Mouse (Mus musculus) kidney, postnatal 36 days (tissue): ENCODE data around the gene Olfr304.
"Not testable (repeated sequence)": the region's sequence is repeated elsewhere in the genome, so short reads cannot be mapped to it uniquely, and the experiment has no call there.

Source experiments
- DNase-seq, 2 experiments: peaks; one replicate each; pipeline ENCODE4 v3.0.0; 2021 to 2022; ENCODE audit warnings: mixed read lengths in 2 of 2

Olfr304 gene

GRCm38 (mm10) chr7:86386558-86386957 is at the start of gene Olfr304:
TSS of gene Olfr304 (minus strand) at chr7:86386658.
- DNase-seq = no peak

DNA sequence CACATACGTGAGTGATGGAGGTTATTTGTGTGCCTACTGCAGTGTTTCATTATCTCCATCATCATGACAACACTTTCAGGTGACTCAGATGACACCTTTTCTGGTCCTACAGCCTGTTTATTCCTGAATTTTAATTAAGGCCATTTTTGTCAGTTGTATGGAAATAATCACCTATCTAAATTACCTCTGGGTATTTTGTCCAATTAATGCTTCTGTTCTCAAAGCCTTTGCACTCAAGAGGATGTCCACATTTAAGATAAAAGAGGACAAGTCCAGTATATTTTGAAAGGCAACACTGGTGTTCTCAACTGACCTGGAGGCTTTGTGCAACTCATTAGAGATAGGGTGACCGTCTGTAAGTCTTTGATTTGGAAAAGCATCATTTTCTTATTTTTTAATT is 17.1 kb upstream of the Olfr304 start, which contains the start of gene Olfr301:
Olfr301 (plus strand) TSS at position 301 of the 400 bp plus-strand sequence.
- DNase-seq = no peak

DNA sequence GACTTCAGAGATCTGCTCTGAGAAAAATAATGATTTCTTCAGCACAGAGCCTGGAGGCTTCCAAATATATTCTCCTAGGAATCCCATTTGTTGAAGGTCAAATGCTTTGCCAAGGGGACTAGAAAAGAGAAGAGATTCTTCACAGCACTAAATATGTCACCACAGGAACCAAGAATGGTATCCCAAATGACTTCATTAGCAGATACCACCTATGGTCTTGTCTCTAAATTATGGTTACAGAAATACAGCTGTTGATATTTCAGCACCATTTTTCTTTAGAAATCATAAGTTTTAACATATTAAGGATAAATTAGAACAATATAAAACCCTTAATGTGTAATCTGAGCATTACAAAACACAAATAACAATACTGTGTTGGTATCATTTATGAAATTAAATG is 11.2 kb upstream of the Olfr304 start, which contains the start of gene Olfr303:
Olfr303 (minus strand) TSS at position 101 of the 400 bp plus-strand sequence.
- no peak for DNase-seq

GRCm38 (mm10) chr7:86385769-86386168 is 689 bp downstream of the Olfr304 start:
- no peak for DNase-seq

DNA sequence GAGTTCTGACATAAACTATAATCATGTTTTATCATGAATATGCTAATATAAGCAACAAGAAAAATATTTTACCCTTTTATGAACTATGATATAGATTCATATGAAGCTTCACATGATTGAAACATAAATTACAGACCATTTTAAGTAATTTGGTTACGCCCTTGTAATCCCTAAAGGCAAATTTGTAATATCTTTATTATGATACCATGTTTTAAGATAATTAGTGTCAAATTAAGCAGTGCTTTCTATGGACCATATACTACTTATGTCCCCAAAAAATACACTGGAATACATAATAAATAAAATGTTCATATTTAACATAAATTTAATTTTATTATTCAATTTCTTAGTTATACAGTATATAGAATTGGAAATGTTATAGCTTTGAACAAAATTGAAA is 19.6 kb downstream of the Olfr304 start, which contains the start of gene Olfr305:
Olfr305 (minus strand) TSS at position 101 of the 400 bp plus-strand sequence.
- no peak for DNase-seq

- not testable (repeated sequence) for DNase-seq
These were observed 40.2 kb downstream of the Olfr304 start for GRCm38 (mm10) chr7:86346296-86346695.

- DNase-seq = no peak
These were observed 42.2 kb downstream of the Olfr304 start for GRCm38 (mm10) chr7:86344253-86344652.

GRCm38 (mm10) chr7:86342881-86343565 is 43.4 kb downstream of the Olfr304 start:
- DNase-seq = no peak

- no peak for DNase-seq
These were observed 49.0 kb downstream of the Olfr304 start, which contains the start of gene Olfr307 for GRCm38 (mm10) chr7:86337486-86337885. TSS of gene Olfr307 (minus strand) at chr7:86337586.
